ENCODE assay signal across 8 mouse cellular contexts in genomic region chr12:105009370-105010212, GRCm38 (mm10). TPM values are rescaled to one million over a fixed set of nuclear protein-coding genes. Genes with fewer than 3 reads are reported as not detected.
DNase-seq lines count a peak whose midpoint lies in the region; ATAC-seq and TF ChIP-seq lines count a peak whose summit lies in the region.

Syne3 (minus strand) TSS chr12:105009809.

- peak; percentile 67 for ATAC-seq in erythroid progenitor cell, adult 5-6 weeks (replicated peaks; ENCODE audit: low FRiP score, poor library complexity, severe bottlenecking)
- peak; percentile 79 for ATAC-seq in heart, postnatal 0 days (ENCODE audit: insufficient read depth, low read depth)

- no peaks in the 10 kb centered on the region for H3K9me3 ChIP-seq in heart, postnatal 0 days (replicated peaks; ENCODE audit: control insufficient read depth, low read length)

- H3K4me2 ChIP-seq in heart, postnatal 0 days (ENCODE audit: low read depth, low read length) = peak within 1 kb of the TSS; percentile 77

- H3K36me3 ChIP-seq in heart, postnatal 0 days (replicated peaks; ENCODE audit: control insufficient read depth, insufficient read depth, low read length) = no peaks in the 10 kb centered on the region

- peak within 1 kb of the TSS; percentile 78 for H3K27ac ChIP-seq in heart, postnatal 0 days (ENCODE audit: low read depth)

- WGBS in heart, postnatal 0 days = under 1% methylated on average over 58 of the region's 66 CpGs

- peaks cover 22% of the 10 kb centered on the region for H3K4me1 ChIP-seq in heart, postnatal 0 days (ENCODE audit: control insufficient read depth, insufficient read depth)

- peak; percentile 85 to 87 for DNase-seq in B cell, adult 2 months
- DNase-seq in adipocyte (ENCODE audit: low spot score) = peak; percentile 75
- DNase-seq in heart, postnatal 0 days (ENCODE audit: low spot score) = peak; percentile 46
- peak; percentile 89 for DNase-seq in kidney, postnatal 14 days
- DNase-seq in lung, postnatal 10 days = peak; percentile 76
- peak; percentile 52 for DNase-seq in ovary, postnatal 14 days (ENCODE audit: low spot score)
- DNase-seq in thymus, postnatal 36 days = peak; percentile 86 to 87

- peak within 1 kb of the TSS; percentile 84 for H3K4me3 ChIP-seq in heart, postnatal 0 days (ENCODE audit: low read depth, low read length)

- no peaks in the 10 kb centered on the region for H3K27me3 ChIP-seq in heart, postnatal 0 days (ENCODE audit: control insufficient read depth, insufficient read depth, low read length)

- no peak; the same call in 1 of the 2 replicates for TF ChIP-seq CTCF in heart, postnatal 0 days (IDR thresholded peaks at IDR 0.05; ENCODE audit: low read depth)

- TF ChIP-seq EP300 in heart, postnatal 0 days (IDR thresholded peaks at IDR 0.05; ENCODE audit: low read depth) = no peak

- H3K9ac ChIP-seq in heart, postnatal 0 days (replicated peaks; ENCODE audit: low read depth, low read length) = peak within 1 kb of the TSS; percentile 61

RNA-seq across cellular contexts. Expression of gene Syne3, which starts in this region (rescaled TPM):
- 19.7 and 20.9 TPM in 2 replicates for total RNA-seq in erythroid progenitor cell, adult 5-6 weeks (2015; ENCODE audit: low replicate concordance)
- 29.5 and 46.1 TPM in 2 replicates for total RNA-seq in erythroid progenitor cell, adult 5-6 weeks (2017; ENCODE audit: low replicate concordance)
- total RNA-seq in heart, postnatal 0 days (2014; rRNA removed; ENCODE audit: low replicate concordance) = 5.0 TPM in 2 replicates
- 1.8 TPM in 2 replicates for polyA plus RNA-seq in heart, postnatal 0 days (2015; fragmentation: Nextera tagmentation; extraction: Ambion mirVana)

Comparison
In these comparisons a context has a peak if more than half of its experiments do, and no peak if none do; other contexts are left out.
1. Peak in every context shown above with its lines: DNase-seq, ATAC-seq, H3K4me3 ChIP-seq and H3K27ac ChIP-seq.